Mouse (Mus musculus): ENCODE measurements around the gene Btbd10. TPM values are rescaled to one million over a fixed set of nuclear protein-coding genes. Genes with fewer than 3 reads are reported as not detected.

Gene Btbd10
- polyA plus RNA-seq (2017; shearing (Covaris generic)): 23.2 TPM

DNA sequence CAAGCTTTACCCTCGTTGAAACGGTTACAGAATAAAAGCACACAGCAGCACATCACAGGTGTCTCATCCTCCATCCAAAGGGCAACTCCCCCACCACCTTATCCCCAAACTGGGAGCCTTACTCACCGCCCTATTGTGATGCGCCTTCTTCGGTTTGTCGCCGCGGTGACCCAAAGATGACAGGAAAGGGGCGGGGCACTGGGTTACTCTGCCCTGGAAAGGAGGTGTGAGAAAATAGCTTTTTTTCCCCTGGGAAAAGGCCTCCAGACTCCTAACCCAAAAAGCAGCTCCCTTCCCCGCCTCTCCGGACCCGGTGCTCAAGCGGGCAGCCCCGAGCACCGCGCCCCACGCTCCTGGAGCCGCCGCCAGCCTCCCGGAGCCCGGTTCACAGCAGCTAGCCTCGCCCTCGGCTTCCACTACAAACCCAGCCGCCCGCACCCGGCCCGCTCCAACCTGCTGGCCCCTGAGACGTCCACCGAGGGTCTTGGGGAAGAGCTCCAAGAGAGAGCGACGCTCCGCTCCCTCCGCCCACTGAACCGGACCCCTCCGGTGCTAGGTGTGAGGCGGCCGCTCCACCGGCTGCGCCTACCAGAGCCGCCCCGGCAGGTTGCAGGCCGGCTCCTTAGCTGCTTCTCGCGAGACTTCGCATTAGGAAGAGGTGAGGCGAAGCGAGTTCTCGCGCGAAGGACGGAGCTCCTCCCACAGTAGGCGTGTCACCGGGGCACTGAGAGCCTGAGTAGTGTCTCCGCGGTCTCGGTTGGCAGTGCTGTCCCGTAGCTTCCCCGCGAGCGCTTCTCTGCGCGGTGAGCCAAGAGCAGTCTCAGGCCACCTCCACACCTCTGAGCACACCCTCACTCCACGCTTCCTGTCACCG is at the start of gene Btbd10:
TSS of gene Btbd10 (minus strand) at position 647 of the 874 bp plus-strand sequence.

GRCm38 (mm10) chr7:113388470-113388869 is 19.3 kb upstream of the Btbd10 start, which contains the start of gene Pth:
TSS of gene Pth (minus strand) at chr7:113388570.

Other genes with a start within 250 kb of the Btbd10 start
- gene Arntl, start 161.9 kb downstream of the Btbd10 start, polyA plus RNA-seq (2017; shearing (Covaris generic)): 32.3 TPM
- gene Pth, start 19.2 kb upstream of the Btbd10 start, polyA plus RNA-seq (2017; shearing (Covaris generic)): not detected
- gene Far1, start 144.4 kb upstream of the Btbd10 start, polyA plus RNA-seq (2017; shearing (Covaris generic)): 49.1 TPM

Data from naive thymus-derived CD4-positive, alpha-beta T cell, adult 5 months (primary cell).